Mouse (Mus musculus) spleen, postnatal 14 days (tissue): ENCODE measurements around the gene Vmn1r1.

Experiments
- DNase-seq, 2 experiments: peaks; one replicate each; pipeline ENCODE4 v3.0.0; 2021 to 2022; ENCODE audit warnings: low spot score in 2 of 2

Vmn1r1 gene

GRCm38 (mm10) chr1:182137204-182138125, 26.8 kb downstream of the Vmn1r1 start:
- no peak for DNase-seq

DNA sequence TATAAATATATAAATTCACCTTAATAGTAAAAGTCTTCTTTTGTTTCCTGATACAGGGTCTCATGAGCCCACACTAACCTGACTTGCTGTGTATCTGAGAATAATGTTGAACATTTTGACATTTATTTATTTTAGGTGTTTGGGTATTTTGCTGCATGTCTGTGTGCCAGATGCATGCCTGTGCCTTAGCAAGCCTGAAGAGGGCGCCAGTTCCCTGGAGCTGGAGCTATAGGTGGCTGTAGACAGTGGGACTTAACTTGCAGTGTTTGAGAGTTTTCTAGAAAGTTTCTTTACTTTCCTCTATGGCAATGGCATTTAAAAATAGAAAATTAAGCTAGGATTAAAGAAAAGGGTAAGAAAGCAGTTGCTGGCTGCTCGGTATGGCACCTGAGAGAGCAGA, 33.5 kb downstream of the Vmn1r1 start:
- DNase-seq = peak in 1 of 2 experiments; percentile 27

DNA sequence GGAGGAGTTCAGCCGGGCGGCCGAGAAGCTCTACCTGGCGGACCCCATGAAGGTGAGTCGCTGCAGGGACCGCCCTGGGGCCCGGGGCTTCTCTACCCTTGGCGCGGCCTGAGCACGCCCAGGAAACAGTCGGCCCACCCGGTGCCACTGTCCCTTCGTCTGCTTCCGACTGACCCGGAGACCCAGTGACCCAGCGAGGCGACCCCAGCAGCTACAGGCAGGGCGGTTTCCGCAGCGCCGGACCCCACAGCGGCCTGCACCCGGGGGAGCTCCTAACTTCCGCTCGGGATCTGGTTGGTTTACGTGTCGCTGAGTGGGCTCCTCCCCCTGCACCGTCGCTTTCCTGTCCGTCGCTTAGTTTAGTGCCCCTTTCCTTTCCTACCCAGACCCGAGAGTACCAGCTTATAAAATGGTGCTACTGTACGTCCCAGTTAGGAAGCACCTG, 39.3 kb downstream of the Vmn1r1 start:
- peak; percentile 66 to 74 for DNase-seq

- DNase-seq = peak; percentile 94 to 97
Measured at GRCm38 (mm10) chr1:182124506-182124905, 39.8 kb downstream of the Vmn1r1 start, which contains the start of gene Srp9. Gene Srp9, plus strand, starts transcription at chr1:182124737.

GRCm38 (mm10) chr1:182122413-182122812, 41.9 kb downstream of the Vmn1r1 start:
- DNase-seq = no peak

DNA sequence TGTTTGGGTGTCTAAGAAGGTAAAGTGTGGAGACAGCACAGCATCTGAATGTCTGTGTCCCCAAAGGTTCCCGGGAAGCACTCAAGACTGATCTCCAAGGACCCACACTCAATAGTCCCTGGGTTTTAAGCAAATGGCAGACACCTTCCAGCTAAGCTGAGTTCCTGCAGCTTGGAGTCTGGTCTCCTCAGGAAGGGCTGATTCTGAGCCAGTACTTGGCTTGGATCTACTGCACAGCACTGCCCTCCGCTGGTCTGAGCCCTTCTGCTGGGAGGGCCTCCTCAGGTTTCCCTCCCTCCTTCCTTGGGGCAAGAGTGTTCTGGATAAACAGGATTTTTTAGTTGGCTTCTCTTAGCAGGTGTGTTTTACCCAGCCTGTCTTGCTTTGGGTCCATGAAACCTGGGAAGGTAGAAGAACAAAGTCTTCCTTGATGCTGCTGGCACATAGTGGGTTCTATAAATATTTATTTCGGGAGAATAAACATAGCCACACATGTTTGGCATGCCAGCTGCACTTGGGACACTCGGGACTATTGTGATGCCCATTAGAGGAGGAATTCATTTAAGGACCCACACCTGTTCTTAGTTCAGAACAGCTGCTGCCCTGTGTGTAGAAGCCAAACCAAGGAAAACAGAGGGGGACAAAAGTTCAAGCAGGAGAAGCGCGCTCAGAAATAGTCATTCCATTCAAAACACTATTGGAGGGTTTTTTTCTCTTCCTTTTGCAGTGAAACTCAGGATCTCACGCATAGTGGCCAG, 48.5 kb downstream of the Vmn1r1 start:
- DNase-seq = no peak

DNA sequence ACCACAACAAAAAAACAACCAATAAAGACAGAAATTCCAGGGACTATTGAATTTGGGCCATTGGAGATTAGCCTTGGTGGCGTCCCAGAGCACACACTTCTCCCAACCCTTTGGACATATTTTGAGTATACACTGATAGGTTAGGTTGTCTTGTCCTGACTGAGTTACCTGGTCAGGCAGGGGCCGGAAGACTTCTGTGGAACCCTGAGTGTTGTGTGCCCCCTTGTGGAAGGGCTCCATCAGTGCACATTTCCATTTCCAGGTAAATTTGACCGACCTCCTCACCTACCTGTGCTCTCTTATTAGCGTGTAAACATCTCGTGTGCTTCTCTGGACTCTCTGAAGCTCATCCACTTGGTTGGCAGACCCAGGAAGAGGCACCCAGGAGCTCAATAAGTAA, 49.1 kb downstream of the Vmn1r1 start:
- peak in 1 of 2 experiments; percentile 17 for DNase-seq

GRCm38 (mm10) chr1:182113587-182114500, 50.4 kb downstream of the Vmn1r1 start:
- DNase-seq = no peak

- DNase-seq = no peak
Measured at GRCm38 (mm10) chr1:182113131-182113530, 51.2 kb downstream of the Vmn1r1 start.

DNA sequence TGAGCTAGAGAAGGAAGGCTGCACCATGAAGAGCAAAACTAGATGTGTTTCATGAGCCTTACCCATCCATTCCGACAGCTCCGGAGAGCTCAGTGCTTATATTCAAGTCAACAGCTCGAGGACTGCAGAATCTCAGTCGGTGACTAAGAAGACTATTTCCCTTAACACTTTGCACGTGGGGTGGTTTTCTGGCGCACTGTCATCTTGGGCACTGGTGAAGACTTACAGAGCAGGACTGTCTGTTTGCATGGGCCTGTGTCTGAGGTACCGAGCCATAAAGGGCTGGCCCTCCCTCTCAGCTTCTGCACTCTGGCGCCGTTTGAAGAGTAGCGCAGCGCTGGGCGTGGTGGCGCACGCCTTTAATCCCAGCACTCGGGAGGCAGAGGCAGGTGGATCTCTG, 51.9 kb downstream of the Vmn1r1 start:
- no peak for DNase-seq

DNA sequence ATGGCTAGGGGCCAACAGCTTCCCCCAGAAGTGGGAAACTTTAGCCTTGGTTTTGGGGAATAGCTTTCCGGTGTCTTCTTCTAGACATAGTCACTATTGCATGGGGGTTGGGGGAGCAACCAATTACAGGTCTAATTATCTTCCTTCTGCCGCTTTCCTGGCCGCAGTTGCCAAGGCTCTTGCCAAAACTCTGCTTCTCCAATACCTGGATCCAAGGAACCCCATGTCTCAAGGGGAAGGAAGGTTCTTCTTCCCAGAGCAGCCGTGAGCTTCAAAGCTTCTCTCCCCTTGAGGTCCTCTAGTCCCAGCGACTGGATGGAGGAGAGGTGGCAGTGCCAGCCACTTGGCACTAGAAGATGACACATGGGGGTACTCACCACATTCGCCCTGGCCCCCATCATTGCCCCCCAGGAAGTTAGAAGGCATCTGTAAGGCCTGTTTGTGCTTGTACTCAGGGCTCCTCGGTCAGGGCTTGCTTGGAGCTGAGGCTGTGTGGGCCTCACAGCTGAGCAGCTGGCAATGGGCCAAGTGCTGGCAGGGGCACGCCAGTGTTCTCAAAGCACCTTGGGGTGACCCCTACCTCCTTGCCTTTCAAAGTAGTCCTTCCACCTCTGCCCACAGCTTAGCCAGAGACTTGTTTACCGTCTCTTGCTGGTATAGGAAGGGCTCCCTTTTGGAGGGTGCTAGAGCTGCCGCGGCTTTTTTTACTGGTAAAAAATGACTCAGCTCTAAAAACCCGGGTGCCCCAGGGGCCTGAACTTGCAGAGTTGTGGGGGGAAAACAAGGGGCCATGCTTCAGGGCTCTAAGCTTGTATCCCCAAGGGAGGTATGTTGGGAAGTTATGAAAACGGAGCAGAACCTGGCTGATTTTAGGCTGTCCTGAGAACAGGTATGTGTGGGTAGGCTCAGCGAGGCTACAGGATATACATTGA, 52.6 kb downstream of the Vmn1r1 start:
- DNase-seq = no peak

DNA sequence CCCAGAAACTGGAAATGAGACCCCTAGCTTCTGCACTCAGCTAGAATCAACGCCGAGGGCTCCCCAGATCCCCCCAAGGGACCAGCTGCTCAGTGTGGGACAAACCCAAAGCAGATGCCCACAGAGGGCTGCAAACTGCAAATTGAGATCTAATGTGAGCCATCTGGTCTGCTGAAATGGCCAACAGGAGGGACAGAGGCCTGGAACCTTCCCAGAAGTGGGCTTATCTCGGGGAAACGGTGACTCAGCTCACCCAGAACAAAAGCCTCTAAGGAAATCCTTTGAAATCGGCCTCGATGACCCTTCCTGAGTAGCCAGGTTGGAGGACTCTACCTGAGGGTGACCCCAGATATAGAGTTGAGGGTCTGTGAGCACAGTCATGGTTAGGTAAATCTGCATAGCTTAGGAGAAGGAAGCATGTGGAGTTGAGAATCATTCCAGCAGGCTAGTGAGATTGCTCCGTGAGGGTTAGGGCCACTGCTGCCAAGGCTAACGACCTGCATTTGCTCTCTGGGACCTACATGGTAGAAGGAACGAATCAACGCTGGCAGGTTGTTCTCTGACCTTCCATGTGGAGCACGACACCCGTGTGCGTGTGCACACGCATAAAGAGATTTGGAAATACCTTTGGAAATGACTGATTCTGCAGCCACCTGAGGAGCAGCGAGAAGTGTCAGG, 53.4 kb downstream of the Vmn1r1 start:
- DNase-seq = no peak

GRCm38 (mm10) chr1:182110185-182110584, 54.1 kb downstream of the Vmn1r1 start:
- DNase-seq = no peak

- DNase-seq = no peak
Measured at GRCm38 (mm10) chr1:182108397-182109099, 55.7 kb downstream of the Vmn1r1 start.

GRCm38 (mm10) chr1:182107251-182107650, 57.0 kb downstream of the Vmn1r1 start:
- DNase-seq = no peak

DNA sequence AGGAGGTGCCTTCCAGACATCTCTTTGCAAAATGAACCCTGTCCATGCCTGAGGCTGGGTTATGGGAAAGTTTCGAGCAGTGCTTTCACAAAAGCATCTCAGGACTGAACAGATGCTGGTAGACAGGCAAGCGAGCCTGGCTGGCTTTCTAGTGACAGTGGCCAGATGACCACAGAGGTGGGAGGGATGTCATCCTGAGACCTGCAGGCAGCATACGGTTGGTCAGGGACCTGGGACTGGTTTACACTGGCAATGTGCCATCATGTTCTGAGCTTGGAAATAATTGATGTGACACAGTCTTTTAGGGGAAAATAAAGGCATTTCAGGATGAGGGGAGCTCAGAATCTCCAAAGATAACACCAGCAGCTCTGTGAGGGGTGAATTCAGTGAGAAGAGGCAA, 59.3 kb downstream of the Vmn1r1 start:
- DNase-seq = no peak
